Mouse (Mus musculus) frontal cortex, postnatal 14 days (tissue): ENCODE data around the gene Ntrk3.

Experiments
- DNase-seq, 2 experiments: peaks; one replicate each; pipeline ENCODE4 v3.0.0; 2022; ENCODE audit warnings: low spot score in 2 of 2

The Ntrk3 gene

DNA sequence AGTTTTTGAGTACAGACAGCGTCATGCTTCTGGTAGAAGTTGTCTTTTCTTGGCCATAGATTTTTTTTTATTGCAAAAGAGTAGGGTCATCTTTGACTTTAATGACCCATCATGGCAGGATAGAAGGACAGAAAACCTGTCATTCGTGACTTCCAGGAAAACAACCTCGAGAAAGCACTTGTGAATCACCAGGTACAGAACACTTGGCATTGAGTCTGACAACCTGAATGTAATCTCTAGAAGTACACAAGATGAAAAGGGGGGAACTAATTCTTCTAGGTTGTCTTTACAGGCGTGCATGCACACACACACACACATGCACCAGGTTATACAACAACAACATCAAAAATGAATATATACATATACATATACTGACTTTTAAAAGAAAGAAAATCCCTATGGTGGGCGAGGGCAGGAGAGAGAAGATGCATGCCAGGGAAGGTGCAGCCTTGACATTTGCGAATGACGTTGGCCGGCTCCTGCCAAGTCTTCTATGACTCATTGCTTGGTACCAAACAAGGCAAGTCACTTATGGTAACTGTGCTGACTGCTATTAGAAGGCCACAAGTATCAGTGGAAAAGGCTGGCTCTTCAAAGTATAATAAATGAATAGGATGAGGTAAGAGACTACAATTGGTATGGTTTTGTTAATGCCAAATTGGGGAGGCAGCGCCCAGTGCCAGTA, 217.4 kb downstream of the Ntrk3 start:
- DNase-seq: no peak

DNA sequence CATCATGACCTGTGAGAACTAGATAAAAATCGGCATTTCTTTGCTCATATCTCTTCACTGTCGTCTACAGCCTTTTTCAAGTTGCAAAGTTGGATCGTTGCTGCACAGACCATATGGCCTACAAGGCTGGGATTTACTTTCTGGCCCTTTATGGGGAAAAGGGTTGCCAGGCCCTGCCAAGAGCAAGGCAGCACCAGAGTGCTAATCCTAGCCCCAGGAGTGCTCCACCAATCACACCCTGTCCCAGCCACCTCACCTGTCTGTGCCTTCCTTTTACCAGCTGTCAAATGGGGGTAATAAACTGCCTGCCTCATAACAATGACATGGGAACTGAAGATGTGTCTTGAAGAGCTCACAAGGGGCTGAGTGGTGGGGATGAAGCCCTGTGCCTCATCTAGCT, 218.1 kb downstream of the Ntrk3 start:
- no peak for DNase-seq

DNA sequence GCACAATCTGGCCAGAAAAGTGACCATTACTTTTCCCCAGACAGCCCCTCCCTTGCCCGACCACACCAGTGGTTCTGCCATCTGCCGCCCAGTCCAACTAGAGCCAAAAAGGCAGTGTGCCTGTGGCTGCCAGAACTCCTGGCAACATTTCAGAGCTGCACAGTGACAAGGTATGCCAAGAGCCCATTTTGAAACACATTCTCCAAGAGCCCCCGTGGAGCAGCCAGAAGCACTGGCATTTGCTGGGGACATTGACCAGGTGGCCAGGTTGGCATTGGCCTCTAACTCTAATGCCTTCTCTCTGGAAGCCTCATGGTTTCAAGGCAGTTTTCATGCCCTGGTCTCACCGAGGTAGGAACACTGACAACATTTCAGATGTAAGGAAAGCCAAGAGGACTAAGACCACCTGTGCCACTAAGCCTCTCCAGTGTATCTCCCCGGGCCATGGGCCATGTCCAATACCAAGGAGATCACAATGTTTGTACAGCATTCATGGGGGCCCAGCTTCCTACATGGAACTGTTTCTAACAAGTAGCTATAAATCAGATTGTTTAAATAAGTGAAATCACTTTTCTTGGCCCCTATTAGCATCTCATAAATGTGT, 218.9 kb downstream of the Ntrk3 start:
- no peak for DNase-seq

DNA sequence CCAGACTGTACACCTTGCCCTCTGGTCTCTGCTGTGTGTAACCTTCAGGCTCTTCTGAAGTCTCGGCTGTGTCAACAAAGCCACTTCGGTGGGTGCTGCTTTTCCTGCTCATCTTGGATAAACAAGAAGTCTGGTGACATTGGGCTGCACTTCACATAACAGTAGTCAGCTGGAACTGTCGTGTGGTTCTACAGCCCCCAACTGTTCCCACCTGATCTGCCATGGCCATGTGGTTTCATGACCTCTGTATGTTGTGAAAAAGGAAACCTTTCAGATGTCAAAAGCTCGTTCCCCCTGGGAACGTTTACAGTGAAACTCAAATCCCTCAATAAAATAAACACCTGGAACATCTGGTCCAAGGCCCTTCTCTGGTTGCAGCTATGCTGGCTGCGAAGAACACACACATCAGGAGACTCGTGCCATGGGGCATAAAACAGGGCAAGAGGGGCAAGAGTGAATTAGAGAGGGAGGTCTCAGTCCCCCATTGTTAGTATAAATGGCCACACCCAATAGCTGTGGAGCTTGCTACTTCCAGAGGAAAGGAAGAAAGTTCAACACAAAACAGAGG, 222.7 kb downstream of the Ntrk3 start:
- no peak for DNase-seq

DNA sequence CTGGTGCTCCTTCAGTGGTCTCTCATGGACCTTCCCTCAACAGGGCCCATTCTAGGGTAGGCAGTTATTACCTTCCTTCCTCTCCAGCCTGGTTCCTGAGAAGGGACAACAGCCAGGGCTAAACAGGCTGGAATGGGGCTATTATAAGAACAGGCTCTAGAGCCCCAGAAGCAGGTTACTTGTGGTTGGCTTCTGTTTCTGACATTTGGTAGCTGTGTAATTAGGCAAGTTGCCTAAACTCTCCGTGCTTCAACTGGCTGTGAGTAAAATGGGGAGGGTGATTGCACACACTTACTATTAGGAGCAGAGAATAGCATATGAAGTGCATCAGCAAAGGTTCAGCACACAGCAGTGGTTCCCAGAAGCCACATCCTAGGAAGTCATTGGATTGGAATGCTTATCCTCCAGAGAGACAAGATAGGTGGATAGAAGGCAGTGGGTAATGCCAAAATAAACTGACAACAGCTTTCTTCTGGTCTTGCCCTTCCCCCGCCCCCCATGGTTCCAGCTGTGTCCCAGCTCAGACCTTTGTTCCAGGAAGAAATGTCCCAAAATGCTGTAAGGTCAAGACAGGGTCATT, 230.7 kb downstream of the Ntrk3 start:
- DNase-seq: no peak

DNA sequence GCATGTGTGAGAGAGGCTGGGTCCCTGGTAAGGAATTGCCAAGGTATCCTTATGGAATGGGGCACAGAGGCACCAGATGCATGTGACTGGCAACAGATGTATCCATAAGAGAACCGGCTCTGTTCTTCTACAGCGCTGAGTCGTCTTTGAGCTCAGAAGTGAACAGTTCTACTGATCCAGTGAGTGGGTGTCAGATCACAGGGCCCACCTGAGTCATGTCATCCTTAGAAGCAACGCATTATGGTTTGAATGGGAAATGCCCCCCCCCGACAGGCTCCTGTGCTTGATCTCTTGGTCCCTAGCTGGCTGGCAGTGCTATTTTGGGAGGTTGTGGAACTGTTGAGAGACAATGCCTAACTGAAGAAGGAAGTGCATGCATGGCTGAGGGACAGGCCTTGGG, 236.9 kb downstream of the Ntrk3 start:
- DNase-seq: no peak

DNA sequence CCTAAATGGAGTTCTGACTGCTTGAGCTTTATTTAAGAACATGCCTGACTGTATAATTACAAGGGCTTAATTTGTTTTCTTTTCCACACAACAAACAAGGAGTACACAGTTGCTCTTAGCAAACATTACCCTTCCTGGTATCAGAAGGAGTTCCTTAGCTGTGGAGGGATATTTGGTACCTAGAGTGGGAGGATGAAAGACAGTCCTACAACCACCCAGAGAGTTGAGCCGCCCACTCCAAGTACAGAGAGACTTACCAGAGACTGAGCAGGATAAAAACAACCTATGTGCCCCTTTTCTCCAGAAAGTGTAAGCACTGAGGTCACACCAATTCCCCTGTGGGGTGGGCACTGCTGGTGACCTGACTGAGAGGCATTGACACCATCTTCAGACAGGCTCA, 237.8 kb downstream of the Ntrk3 start:
- no peak for DNase-seq

DNA sequence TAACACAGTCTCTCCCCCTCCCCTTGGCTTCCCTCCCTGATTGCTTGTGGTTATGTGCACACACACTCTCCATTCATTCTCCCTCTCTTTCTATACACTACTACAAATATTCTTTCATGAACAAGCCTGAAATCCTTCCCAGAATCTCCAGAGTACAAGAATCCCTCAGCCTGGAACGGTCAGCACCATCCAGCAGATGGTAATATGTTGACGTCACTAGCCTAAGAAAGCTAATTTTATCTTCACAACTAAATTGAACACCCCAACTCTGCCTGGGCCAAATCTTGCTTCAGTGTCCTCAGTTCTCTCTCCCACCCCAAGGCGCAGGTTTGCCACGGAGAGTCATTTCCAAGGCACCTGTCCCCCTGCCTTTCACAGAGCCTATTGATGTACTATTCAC, 239.5 kb downstream of the Ntrk3 start:
- DNase-seq: no peak

DNA sequence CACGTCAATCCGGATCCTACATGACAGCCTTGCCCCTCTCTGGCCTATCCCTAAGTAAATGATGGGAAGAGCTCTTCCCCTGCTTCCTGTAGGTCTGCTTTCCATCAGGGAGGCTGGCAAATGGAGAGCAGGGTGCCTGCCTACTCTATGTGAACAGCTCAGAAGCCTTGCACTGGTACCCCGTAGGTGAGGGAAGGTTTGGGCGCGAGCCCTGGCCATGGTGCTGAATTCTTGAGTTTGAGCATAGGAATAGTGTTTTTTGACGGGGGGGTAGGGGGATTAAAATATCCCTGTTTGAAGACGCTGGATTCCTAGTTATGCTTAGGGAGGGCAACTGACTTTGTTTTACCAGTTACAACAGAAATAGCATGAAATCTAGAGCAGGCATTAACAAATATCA, 240.0 kb downstream of the Ntrk3 start:
- DNase-seq: no peak

DNA sequence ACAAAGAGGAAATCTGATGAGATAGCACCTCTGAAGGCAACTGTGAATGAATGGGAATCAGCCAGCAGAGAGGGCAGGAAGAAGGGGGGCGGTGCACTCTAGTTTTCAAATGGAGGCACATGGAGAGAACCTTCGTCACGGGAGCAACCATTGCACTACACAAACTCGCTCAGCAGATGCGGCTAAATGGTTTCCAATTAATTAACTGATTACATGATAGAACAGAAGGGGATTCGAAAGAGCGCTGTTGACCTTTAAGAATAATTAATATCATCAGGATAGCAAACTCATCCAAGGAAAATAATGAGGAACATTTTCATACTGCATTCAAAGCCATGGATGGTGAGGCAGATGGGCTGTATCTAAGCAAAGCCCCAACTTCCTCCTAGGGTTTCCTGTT, 244.2 kb downstream of the Ntrk3 start:
- DNase-seq: no peak

DNA sequence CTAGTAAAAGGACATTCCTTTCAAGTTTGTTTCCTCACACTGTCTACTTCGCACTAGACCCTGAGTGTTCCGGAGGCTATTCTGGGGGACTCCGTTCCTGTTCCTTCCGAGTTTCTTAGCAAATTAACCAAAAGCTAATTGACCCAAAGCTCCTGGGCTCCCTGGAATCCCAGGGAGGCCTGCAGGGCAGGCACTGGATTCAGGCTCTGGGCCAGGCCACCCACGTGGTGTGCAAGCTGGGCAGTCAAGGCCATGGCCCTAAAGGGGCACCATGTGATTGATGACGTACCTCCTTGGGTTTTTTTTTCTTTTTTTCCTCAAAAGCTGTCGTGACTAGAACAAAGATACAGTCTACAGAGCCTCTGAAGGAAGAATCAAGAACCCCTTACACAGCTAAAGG, 246.6 kb downstream of the Ntrk3 start:
- no peak for DNase-seq

DNA sequence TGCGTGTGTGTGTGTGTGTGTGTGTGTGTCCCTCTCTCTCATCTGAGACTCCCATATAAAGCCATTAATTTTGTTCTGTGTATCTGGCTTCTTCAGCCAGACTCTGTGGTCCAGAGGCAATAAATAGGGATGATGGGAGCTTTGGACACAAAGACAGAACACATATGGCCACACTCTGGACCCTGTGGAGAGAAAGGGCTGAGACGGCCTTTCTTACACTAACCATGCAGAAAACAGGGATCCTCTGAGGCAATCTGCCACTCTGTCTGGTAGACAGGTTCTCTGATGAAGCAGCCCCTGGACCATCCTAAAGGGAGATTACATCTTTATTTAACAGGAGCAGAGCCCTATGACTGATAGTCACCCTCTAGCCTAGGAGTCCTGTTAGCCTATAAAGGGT, 253.5 kb downstream of the Ntrk3 start:
- DNase-seq: no peak

DNA sequence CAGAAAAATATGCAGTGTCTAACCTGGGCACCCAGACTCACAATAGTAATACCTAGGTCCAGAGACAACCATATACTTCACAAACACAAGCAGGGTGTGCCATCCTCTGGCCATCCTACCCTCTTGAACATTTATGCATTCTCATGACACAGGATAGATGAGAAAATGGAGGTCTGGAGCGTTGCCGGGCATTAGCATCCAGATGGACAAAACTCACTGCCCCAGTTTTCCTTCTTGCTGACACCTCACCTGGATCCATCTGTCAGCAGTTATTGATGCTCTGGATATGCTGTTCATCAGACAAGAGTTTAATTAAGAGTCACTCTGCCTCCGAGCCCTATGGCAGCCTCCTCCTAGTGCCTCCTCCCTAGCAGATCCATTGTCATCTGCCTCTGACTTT, 254.1 kb downstream of the Ntrk3 start:
- no peak for DNase-seq

DNA sequence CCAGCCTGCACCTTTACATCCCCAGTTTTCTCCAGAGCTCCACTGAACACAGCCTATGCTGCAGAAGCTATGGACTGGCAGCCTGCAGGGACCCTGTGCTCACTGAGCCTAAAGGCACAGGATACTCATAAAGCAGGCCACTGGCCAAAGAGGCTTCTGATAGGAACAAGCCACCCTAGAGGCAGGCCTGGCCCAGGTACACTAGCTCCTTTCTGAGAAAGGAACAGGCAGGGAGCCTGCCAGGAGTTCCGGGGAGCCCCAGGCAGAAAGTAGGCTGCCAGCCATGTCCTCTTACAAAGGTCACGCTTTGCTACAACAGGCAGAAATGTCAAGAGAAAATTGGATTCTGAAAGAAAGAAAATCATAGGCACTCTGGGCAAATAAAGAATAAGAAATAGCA, 254.8 kb downstream of the Ntrk3 start:
- DNase-seq: no peak

DNA sequence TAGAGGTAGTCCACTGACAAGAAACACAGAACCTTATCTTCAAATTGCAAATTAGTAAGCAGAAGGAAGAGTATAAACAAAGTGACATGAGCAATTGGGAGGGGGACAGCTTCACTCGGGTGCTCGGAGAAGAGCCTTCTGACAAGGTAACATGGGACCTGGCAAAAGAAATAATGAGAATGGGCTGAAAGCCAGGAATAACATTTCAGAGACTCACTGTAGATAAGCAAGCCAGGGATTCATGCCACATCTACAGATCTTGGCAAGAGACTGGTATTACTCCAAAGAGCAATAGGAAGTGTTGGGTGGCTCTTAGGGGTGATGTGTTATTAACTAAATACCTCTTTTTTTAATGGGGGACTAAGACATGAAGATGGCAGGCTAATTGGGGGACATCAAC, 258.9 kb downstream of the Ntrk3 start:
- DNase-seq: no peak

DNA sequence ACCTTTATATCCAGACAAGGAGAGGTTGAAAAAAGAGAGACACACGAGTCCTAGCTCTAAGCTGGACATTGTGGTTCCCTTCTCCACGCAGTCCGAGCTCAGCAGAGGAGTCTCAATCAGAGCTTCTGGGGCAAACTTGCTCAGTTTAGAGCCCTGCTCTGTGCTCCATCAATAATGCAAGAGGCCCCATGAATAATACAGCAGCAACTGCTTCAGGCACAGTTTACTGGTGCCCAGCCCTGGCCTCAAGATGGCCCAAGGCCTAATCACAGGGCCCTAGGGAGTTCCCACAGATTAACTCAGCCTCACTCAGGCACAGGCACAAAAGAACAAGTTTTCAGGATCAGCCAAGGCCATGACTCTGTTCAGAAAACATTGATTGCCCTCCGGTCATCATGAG, 266.1 kb downstream of the Ntrk3 start:
- no peak for DNase-seq

DNA sequence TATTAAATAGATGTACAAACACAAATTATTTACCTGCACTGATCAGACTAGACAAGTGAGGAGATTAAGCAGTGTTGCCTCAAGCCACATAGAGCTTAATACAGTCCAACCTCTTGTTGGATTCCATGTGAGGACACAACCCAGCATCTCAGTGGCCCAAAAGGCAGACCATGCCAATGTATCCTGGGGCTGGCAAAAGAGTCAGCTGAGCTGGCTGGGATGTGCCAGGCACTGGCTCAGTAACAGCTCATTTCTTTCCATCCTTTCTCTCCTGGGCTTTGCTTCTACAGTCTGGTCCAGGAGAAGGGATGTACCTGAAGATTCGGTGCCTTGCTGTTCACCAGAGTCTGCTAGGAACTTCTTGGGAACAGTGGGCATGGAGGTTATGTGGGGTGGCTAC, 266.5 kb downstream of the Ntrk3 start:
- no peak for DNase-seq

DNA sequence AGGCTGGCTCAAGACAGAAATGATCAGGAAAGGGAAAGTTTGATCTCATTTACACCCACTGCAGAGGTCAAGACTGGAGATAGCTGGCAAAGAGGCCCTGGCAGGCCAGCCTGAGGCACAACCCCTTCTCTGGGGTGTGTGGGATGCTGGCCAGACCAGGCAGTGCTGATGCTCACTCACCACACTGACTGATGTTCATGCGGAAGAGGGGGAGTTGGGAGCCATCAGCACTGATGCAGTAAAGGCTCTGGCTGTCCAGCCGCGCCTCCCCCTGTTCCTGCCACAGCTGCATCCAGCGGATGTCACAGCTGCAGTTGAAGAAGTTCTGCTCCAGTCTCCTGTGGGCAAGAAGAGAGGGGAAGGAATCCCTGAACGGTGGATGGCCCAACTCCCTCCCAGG, 275.2 kb downstream of the Ntrk3 start:
- DNase-seq: no peak

DNA sequence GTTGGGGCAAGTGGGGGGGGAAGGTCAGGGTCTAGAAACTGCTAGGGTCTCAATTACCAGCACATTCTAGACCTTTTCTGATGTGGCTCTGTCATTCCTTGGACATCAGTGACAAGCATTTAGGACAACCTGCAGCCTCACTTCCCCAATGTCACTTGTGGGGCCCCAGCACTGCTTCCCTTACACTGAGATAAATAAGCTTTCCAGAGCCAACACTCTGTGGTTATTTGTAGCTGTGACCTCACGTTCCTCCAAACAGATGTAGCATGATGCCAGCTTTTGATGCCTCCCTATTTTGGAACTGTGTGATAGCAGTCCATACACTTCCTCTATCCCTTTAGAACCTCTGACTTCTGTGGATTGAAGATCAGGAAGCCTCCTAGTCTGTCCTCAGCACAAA, 278.8 kb downstream of the Ntrk3 start:
- no peak for DNase-seq

DNA sequence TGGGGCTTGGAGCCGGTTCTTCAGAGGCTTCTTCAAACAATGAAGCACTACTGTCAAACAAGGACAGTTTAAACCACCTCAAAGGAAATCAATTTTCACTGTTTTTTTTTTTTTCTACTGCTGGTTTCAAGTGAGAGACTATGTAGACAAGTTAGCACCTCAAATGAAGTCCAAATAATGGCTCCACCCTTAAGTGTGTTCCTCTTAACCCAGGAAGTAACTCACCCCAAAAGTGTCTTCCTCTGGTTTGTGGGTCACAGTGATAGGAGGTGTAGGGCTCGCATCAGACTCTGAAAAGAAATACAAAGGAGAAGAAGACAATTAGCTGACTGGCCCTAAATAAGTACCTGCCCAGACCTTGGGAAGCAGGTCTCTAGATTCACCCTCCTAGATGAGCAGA, 286.1 kb downstream of the Ntrk3 start:
- no peak for DNase-seq

DNA sequence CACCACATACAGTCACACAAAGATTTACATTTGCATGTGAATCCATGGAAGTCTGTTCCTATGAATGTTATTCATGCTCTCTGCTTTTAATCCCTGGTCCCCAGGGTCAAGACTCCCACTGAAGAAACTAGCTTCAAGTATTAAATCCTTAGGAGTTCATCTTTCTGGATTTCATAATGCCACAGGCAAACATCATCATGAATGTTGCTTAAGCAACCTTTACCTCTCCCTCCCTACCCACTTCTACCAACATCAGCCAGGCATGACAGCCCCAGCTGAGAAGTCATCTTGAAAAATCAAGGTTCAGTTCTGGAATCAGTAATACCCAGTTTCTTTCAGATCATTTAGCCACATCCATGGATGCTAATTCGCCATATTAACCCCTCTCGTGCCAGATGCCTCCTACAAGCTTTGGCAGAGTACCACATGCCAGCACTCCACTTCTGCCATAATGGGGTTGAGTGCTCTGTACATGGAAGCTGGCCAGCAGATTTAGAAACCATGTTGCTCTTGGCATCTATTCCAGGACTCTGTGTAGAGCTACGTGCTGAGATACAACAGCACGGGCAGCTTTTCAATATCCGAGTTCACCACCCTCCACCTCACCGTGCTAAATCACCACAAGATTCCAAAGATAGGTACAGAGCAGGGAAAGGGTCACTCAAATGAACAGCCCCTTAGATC, 287.8 kb downstream of the Ntrk3 start:
- no peak for DNase-seq

DNA sequence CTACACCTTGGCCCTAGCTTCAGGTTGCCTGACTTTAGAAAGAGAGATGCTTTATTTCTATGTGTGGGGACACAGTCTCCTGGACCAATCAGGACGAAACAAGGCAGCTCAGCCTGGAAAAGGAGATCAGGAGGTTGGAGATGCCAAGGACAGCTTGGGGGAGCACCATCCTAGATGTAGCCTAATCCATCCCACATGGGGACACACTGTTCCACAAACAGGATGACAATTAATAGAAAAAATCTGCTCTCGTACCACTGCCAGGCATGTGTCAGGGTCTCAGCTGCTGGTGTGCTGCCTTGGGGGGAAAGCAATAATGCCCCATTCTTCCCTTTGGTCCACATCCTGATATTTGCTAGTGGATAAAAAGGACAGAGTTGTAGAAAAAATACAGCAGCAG, 289.0 kb downstream of the Ntrk3 start:
- DNase-seq: no peak
